Mouse (Mus musculus): ENCODE data around the gene Tvp23b.

DNA sequence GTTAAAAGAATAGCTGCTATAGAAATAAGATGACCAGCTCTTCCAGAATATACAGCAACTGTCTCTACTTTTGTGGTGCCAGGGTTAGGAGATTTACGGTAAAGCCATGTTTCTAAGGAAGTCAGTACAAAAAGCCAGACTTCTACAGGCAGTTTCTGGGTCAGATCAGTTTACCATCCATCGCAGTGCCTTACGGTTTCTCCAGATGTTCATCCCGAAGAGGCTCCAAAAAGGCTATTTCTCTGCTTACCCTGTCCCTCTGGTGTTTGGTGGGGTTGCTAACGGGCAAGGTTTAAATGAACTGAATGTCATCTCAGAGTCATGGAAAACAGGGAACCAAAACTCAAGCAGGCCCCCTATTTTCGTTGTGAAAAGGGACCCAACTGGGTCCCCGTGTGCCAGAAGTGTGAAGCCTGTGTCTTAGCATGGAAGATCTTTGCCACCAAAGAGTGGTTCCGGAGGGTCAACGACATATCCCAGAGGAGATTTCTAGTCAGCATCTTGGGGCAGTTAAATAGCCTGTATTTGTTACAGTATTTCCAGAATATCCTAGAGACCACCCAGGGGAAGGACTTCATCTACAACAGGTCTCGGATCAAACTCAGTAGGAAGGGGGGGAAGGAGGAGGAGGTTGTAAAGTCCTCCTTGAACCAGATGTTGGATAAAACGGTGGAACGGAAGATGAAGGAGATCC, 32.1 kb upstream of the Tvp23b start, which contains the start of gene Fbxw10:
- TF ChIP-seq CTCF (IDR thresholded peaks at IDR 0.05) (no peak), EP300 (IDR thresholded peaks at IDR 0.05) (no peak)

All from lung, postnatal 0 days (tissue).